ENCODE assay signal across 28 mouse cellular contexts in genomic region chr4:114542136-114542535, GRCm38 (mm10).
DNase-seq lines count a peak whose midpoint lies in the region; ATAC-seq and TF ChIP-seq lines count a peak whose summit lies in the region.
"Had no signal": no experiment of that assay in that cellular context is flagged by ENCODE, and none has a peak within 500 bp of the region (broad histone marks: within the 10 kb centered on the region; RNA-seq: fewer than 3 reads in every experiment).

No protein-coding gene starts in this region.

- H3K36me3 ChIP-seq in kidney, embryonic 14.5 days (ENCODE audit: control insufficient read depth, insufficient read depth, low read length): no peaks in the 10 kb centered on the region
- H3K36me3 ChIP-seq in stomach, embryonic 16.5 days (ENCODE audit: control insufficient read depth, insufficient read depth, low read length): no peaks in the 10 kb centered on the region
- H3K36me3 ChIP-seq in stomach, postnatal 0 days (ENCODE audit: control insufficient read depth, insufficient read depth, low read length): no peaks in the 10 kb centered on the region
- H3K36me3 ChIP-seq in embryonic facial prominence, embryonic 11.5 days (replicated peaks; ENCODE audit: control insufficient read depth, insufficient read depth, low read depth, low read length): no peaks in the 10 kb centered on the region
- H3K36me3 ChIP-seq: embryonic facial prominence, embryonic 13.5 days; hindbrain, embryonic 13.5 days; limb, embryonic 12.5 days; liver, embryonic 15.5 days had no signal

- 36% methylated on average over 4 of the region's 4 CpGs for WGBS in kidney, embryonic 14.5 days
- 57% methylated on average over 4 of the region's 4 CpGs for WGBS in stomach, embryonic 16.5 days
- WGBS in stomach, postnatal 0 days: 43% methylated on average over 4 of the region's 4 CpGs
- WGBS in embryonic facial prominence, embryonic 11.5 days: 46% methylated on average over 4 of the region's 4 CpGs

- no peaks in the 10 kb centered on the region for H3K9me3 ChIP-seq in kidney, embryonic 14.5 days (ENCODE audit: control insufficient read depth, low read length)
- no peaks in the 10 kb centered on the region for H3K9me3 ChIP-seq in stomach, embryonic 16.5 days (replicated peaks; ENCODE audit: control insufficient read depth, low read length)
- no peaks in the 10 kb centered on the region for H3K9me3 ChIP-seq in stomach, postnatal 0 days (ENCODE audit: control insufficient read depth, low read length)
- no peaks in the 10 kb centered on the region for H3K9me3 ChIP-seq in embryonic facial prominence, embryonic 11.5 days (replicated peaks; ENCODE audit: control insufficient read depth, low read length)
- H3K9me3 ChIP-seq: embryonic facial prominence, embryonic 13.5 days; hindbrain, embryonic 13.5 days; limb, embryonic 12.5 days; liver, embryonic 15.5 days had no signal

- no peaks in the 10 kb centered on the region for H3K4me1 ChIP-seq in kidney, embryonic 14.5 days (ENCODE audit: control insufficient read depth, insufficient read depth, low read length)
- H3K4me1 ChIP-seq in stomach, embryonic 16.5 days (ENCODE audit: control insufficient read depth, insufficient read depth, low read length): no peaks in the 10 kb centered on the region
- H3K4me1 ChIP-seq in stomach, postnatal 0 days (replicated peaks; ENCODE audit: control insufficient read depth, insufficient read depth): no peaks in the 10 kb centered on the region
- no peaks in the 10 kb centered on the region; the same call in 1 of the 2 replicates for H3K4me1 ChIP-seq in embryonic facial prominence, embryonic 11.5 days (ENCODE audit: control insufficient read depth, insufficient read depth, low read length)
- H3K4me1 ChIP-seq: hindbrain, embryonic 13.5 days; liver, embryonic 15.5 days had no signal

- DNase-seq in kidney, adult 11 months: peak; percentile 31
- no peak for DNase-seq in stomach, postnatal 0 days (ENCODE audit: low spot score)
- DNase-seq in embryonic facial prominence, embryonic 11.5 days (ENCODE audit: low spot score): peak; percentile 25
- no peak for DNase-seq in ovary, postnatal 36 days (ENCODE audit: low spot score)
- DNase-seq in MN1 (ENCODE audit: low spot score): no peak
- DNase-seq: adrenal gland, postnatal 14 days; B cell, adult 2 months; cerebellum, adult 11 months; cerebellum, adult 9-10 months; cerebellum, postnatal 36 days; gastrocnemius, postnatal 25 days; heart, postnatal 36 days; lung, embryonic 14.5 days; lung, postnatal 14 days; thymus, postnatal 14 days had no signal

- ATAC-seq in kidney, embryonic 14.5 days (ENCODE audit: low FRiP score, low TSS enrichment): no peak
- 0 out of 2 replicates have a peak, but pooled peaks have one; percentile 33 for ATAC-seq in stomach, embryonic 16.5 days (ENCODE audit: insufficient read depth, low FRiP score)
- no peak for ATAC-seq in stomach, postnatal 0 days (ENCODE audit: low FRiP score, low TSS enrichment)
- ATAC-seq in embryonic facial prominence, embryonic 11.5 days (replicated peaks; ENCODE audit: insufficient number of reproducible peaks, low FRiP score, low TSS enrichment, low read depth): no peak
- ATAC-seq: forebrain, embryonic 14.5 days; intestine, postnatal 0 days; midbrain, embryonic 16.5 days; Patski had no signal

- H3K9ac ChIP-seq in kidney, embryonic 14.5 days (ENCODE audit: low read depth, low read length): no peak overlapping the region
- no peak overlapping the region for H3K9ac ChIP-seq in stomach, embryonic 16.5 days (ENCODE audit: low read length)
- H3K9ac ChIP-seq in stomach, postnatal 0 days (ENCODE audit: low read length): no peak overlapping the region
- H3K9ac ChIP-seq in embryonic facial prominence, embryonic 11.5 days (replicated peaks; ENCODE audit: low read length): no peak overlapping the region
- H3K9ac ChIP-seq: embryonic facial prominence, embryonic 13.5 days; hindbrain, embryonic 13.5 days; limb, embryonic 12.5 days; liver, embryonic 15.5 days; lung, embryonic 14.5 days had no signal

- TF ChIP-seq EP300 in stomach, postnatal 0 days (optimal IDR thresholded peaks at IDR 0.05): no peak

- H3K27ac ChIP-seq in kidney, embryonic 14.5 days (ENCODE audit: low read depth, low read length): no peak overlapping the region
- no peak overlapping the region for H3K27ac ChIP-seq in stomach, embryonic 16.5 days (ENCODE audit: low read length)
- no peak overlapping the region for H3K27ac ChIP-seq in stomach, postnatal 0 days (replicated peaks)
- H3K27ac ChIP-seq in embryonic facial prominence, embryonic 11.5 days (replicated peaks; ENCODE audit: low read depth, low read length): no peak overlapping the region
- H3K27ac ChIP-seq: embryonic facial prominence, embryonic 13.5 days; hindbrain, embryonic 13.5 days; layer of hippocampus, adult 2 months; left cerebral cortex, adult 2 months; limb, embryonic 12.5 days; liver, embryonic 15.5 days had no signal

- no peaks in the 10 kb centered on the region for H3K27me3 ChIP-seq in kidney, embryonic 14.5 days (ENCODE audit: control insufficient read depth, insufficient read depth, low read length)
- no peaks in the 10 kb centered on the region for H3K27me3 ChIP-seq in stomach, embryonic 16.5 days (ENCODE audit: control insufficient read depth, insufficient read depth, low read length)
- no peaks in the 10 kb centered on the region for H3K27me3 ChIP-seq in stomach, postnatal 0 days (ENCODE audit: control insufficient read depth, insufficient read depth, low read length)
- no peaks in the 10 kb centered on the region for H3K27me3 ChIP-seq in embryonic facial prominence, embryonic 11.5 days (ENCODE audit: control insufficient read depth, insufficient read depth, low read length)
- H3K27me3 ChIP-seq: embryonic facial prominence, embryonic 13.5 days; hindbrain, embryonic 13.5 days; liver, embryonic 15.5 days; Patski had no signal

- no peak overlapping the region for H3K4me3 ChIP-seq in kidney, embryonic 14.5 days (ENCODE audit: low read length)
- H3K4me3 ChIP-seq in stomach, embryonic 16.5 days (replicated peaks; ENCODE audit: low read length): no peak overlapping the region
- no peak overlapping the region for H3K4me3 ChIP-seq in stomach, postnatal 0 days (ENCODE audit: low read depth, low read length)
- H3K4me3 ChIP-seq in embryonic facial prominence, embryonic 11.5 days (ENCODE audit: low read depth, low read length): no peak overlapping the region
- H3K4me3 ChIP-seq: embryonic facial prominence, embryonic 13.5 days; hindbrain, embryonic 13.5 days; layer of hippocampus, adult 2 months; left cerebral cortex, adult 2 months; limb, embryonic 12.5 days; liver, embryonic 15.5 days had no signal

- H3K4me2 ChIP-seq in kidney, embryonic 14.5 days (replicated peaks; ENCODE audit: low read depth, low read length): no peak overlapping the region
- no peak overlapping the region for H3K4me2 ChIP-seq in stomach, embryonic 16.5 days (ENCODE audit: low read depth, low read length)
- H3K4me2 ChIP-seq in stomach, postnatal 0 days (replicated peaks; ENCODE audit: low read depth): no peak overlapping the region
- H3K4me2 ChIP-seq in embryonic facial prominence, embryonic 11.5 days (ENCODE audit: low read depth, low read length): no peak overlapping the region
- H3K4me2 ChIP-seq: embryonic facial prominence, embryonic 13.5 days; hindbrain, embryonic 13.5 days; limb, embryonic 12.5 days; liver, embryonic 15.5 days; lung, embryonic 14.5 days; midbrain, embryonic 11.5 days had no signal

- no peak for TF ChIP-seq CTCF in stomach, postnatal 0 days (IDR thresholded peaks at IDR 0.05; ENCODE audit: low read depth)

Comparison
In these comparisons a context has a peak if more than half of its experiments do, and no peak if none do; other contexts are left out.
1. DNase-seq: peak in kidney, adult 11 months (single experiment) and embryonic facial prominence, embryonic 11.5 days (single experiment); none in stomach, postnatal 0 days (single experiment), ovary, postnatal 36 days (single experiment) and MN1 (single experiment).